Mouse (Mus musculus) spleen, embryonic (tissue): ENCODE results near the gene Sorcs1.

Experiments used
- CTCF ChIA-PET: fragments of 350-600 bp; sonication (Branson Sonifier 250); formaldehyde crosslinking; loops from one replicate; lab custom pipeline; 2022; lab: Charles Lee

The Sorcs1 gene

DNA sequence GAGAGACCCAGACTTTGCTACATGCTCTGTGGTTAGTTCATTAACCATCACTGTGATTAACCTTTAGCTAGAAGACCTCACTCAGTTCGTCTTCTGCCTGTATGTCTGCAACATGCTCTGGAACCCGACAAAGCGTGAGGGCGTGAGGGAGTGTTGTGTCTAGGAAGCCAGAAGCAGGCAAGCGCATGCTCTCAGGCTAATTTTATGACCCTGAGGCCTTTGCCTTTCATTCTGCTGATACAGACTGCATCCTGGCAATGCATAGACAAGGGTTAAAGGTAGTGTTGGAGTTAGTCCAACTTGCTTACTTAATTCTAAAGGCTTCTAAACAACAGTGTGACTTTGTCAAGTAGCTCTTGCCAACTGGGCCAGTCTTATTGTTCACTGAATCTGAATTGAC, 458.0 kb downstream of the Sorcs1 start:
- CTCF ChIA-PET: no interaction called here

DNA sequence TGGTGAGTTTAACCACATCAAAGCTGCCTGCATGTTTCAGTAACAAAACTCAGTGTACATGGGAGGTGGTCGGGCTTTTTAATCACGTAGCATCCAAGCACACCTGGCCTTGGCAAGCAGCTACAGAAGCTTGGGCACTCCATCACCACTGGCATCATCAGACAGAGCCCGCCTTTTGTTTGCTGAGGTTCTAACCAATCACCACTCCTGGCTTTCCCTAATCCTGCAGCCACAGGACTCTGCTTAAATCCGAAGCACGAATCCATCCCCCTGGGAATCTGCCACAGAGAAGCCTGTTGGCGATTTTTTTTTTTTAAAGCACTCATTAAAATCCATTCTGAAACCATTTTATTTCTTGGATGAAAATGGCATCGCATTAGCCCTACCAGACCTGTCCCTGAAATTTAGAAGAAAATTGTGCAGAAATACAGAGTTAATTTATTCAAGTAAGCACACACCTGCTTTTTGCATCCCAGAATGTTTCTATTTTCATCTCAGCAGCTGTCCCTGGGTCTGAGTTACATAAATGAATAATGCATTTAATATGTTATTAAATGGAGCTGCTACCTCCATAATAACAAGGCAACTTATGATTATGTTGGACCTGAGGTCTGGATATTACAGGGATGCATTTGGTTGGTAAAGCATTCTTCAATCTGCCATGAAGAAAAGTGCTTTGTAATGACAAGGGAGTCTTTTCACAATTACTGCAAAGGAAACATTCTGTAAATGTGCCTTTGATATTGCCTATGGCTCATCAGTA, 463.8 kb downstream of the Sorcs1 start:
- CTCF ChIA-PET: no interaction called here

DNA sequence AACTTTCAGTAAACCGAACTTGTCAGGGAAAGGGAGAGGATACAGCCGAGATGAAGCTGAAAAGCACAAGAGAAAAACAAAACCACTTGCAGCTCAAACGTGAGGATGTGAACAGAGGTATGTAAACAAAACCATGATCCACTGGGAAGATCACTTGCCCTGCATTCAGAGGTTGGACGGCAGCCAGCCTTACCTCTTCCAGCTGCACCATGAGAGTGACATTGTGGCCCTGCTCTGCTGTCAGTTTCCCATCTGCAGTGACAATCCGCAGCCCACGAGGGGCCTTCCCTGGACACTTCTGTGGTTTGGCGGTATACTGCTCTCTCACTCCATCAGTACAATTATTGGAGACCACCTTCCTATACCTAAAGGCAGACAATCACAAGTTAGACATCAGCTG, 468.0 kb downstream of the Sorcs1 start:
- CTCF ChIA-PET: no interaction called here

DNA sequence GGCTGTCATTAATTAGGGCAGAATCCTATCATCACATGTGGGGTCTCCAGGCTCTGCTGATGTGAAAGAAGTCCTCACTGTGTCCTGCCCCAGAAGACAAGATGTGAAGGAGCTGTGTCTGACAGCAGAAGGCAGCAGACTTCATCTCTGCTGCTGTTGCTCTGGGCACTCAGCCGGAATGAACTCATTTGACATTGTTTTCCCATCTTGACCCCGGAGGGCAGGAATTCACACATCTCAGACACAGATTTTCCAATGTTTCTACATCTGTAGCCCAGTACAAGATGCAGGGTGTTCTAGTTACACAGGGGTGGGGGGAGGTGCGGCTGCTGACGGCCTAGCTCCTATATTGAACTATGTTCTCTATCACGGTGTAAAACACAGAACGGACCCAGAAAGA, 474.1 kb downstream of the Sorcs1 start:
- CTCF ChIA-PET: interaction anchor here (0.6 kb wide), 1 partner anchor 903 kb away, joined by 3 read pairs; no protein-coding TSS in a partner anchor

DNA sequence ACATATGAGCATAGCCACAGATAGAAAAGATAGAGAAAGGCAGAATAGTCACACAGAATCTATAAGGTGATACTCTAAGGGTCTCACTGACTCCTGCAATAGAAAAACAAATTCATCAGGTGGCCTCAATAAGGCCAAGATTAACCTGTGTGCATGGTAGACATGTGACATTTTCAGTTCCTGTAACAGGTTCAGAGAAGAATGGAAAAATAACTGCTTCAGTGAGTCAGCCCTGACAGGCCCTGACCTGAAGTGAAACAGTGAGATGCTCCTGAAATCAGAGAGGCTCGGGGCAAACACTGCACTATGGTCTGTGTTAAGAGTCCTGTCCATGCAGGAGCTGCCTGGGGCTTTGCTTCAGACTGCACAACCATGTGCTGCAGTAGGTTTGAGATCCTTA, 481.9 kb downstream of the Sorcs1 start:
- CTCF ChIA-PET: no interaction called here

DNA sequence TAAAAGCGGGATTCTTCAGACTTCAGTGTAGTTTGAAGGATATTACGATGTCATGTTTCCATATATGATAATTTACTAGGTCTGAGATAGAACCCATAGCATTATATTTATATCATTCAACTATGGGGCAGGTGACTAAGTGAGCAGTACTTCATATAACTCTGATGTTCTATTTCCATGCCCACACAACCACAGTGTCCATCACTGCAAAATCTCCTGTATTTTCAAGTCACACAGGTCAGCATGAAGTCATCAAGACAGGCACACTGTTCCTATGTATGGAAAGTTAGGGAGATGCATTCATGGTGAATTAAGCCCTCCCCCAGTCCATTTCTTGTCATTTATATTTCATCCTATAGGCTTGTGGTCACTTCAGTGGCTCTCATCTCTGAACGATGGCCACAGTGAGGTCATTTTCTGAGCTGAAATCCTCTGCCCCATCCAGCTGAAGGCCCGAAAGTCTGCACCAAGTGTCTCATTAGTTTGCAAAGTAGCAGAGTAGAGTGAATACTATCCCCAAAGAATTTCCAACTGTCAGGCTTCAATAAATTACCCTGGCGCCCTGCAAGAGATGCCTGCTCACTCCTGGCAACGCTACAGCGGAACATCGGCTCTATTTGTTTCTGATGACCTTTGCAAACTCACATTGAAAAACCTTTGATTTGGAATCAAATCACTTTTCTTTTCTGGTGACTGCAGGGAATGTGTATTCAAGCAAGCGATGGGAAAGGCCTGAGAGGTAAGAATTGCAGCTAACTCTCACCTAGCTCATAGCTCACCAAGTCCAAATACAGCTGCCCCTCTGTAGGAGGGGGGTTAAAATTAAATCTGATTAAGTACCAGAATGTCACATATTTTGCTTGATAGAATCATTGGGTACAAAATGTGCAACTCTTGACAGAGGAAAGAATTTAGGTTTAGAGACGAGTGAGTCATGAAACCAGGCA, 492.4 kb downstream of the Sorcs1 start:
- CTCF ChIA-PET: no interaction called here

DNA sequence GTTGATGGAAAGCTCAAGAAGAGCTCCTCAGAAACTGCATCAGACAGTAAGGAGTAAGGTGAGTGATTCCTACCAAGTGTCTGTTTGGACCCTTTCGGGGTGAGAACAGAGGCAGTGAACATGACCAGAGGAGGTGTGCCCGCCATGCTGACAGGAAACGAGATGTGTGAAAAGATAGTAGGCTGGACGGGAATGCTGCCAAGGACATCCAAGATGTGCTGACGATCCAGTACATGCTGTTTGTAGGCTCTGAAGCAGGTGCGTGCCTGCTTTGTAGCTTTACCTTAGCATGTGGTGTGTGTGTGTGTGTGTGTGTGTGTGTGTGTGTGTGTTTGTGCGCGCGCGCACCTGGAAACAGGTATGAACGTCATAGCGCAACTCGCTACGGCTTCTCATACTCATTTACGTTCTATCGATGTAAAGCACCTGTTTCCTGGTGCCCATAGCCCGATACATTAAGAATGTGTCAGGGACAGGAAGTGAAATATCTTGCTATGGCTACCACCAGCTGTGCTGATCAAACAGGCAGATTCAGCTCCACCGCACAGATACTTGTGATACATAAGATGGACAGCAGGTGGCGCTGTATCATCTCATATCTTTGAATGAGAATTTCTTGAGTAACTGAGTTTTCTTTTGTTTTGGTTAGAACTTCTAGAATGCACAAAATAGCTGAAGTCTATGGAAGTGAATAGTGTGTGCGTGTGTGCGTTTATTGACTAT, 493.4 kb downstream of the Sorcs1 start:
- CTCF ChIA-PET: no interaction called here

DNA sequence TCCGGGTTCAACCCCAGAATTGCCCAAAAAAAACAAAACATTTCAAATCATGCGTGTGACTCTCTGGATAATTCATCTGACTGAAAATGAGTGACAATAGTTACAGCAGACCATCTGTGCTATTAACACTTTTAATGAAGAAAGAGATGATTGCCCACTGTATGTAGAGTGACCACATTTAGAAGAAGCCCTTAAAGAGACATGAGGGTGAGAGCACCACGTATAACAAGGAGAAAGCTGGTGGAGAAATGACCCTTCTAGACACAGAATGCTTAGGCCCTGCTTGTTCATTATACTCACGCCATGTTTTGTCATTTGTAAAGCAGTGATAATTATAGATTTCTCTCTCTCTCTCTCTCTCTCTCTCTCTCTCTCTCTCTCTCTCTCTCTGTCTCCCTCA, 499.6 kb downstream of the Sorcs1 start:
- CTCF ChIA-PET: no interaction called here

DNA sequence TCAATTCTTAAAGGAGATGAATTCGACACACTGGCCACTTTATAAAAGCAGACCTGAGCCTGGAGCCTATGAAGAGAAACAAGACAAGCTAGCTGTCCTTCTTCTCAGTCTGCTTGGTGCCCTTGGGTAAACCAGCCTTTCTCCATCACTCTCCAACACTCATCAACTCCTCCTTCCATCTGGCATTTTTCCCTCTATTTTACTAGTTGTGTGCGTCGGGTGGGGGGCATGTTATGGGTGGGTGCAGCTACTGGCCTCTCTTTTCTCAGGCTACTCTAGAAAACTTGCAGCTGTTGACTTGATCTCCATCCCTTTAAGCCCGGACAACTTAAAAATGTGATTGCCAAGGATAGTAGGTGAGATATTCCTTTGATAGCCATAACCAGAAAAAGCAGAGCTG, 500.3 kb downstream of the Sorcs1 start:
- CTCF ChIA-PET: no interaction called here

DNA sequence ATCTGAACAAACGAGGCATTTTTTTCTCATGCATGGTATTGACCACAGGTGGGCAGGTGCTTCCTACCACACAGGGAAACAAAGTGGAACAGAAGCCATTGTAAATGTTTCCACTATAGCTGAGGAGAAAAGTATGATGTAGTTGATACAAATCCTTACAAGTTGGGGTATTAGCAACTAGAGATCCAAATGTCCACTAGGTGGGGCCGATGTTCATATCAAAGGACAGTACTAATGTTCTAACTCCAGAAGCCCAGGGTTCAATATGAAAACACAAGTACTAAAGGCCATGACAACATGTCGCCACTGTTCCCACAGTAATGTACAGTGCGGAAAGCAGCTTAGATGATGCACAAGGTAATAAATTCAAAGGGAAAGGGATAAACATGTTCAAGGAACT, 506.6 kb downstream of the Sorcs1 start:
- CTCF ChIA-PET: no interaction called here

DNA sequence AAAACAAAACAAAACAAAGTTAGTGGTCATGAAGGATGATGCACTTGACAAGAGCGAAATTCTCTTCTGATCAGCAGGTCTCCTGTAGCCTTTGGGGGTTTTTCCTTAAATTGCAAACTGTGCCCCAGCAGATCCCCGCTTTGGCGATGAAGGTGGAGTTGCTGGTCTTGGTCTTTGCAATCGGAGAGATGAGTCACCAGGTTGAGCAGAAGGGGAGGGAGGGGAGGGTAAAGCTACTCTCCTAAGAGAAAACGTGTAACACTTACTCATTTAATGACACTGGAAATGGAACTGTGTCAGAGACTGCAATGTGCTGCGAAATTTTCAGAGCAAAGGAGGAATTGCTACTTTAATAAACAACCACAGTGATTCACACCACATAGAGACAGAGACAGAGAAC, 527.3 kb downstream of the Sorcs1 start:
- CTCF ChIA-PET: no interaction called here

DNA sequence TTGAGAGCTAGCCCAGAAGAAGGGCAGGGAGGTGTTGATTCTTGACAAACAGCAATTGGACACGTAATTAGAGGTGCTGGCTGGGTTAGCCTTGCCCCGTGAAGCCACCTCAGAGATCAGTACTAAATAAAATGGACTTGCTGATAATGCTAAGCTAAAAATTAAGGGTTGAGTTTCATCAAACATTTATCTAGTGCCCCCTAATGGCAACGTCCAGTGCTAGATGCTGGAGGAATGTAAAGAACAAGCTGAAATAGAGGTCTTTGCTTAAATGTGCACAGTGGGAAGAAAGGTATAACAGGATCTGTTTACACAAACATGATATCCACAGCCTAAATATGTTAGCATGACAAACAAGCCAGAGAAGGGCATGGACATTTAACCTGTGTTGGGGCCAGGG, 532.5 kb downstream of the Sorcs1 start:
- CTCF ChIA-PET: no interaction called here

DNA sequence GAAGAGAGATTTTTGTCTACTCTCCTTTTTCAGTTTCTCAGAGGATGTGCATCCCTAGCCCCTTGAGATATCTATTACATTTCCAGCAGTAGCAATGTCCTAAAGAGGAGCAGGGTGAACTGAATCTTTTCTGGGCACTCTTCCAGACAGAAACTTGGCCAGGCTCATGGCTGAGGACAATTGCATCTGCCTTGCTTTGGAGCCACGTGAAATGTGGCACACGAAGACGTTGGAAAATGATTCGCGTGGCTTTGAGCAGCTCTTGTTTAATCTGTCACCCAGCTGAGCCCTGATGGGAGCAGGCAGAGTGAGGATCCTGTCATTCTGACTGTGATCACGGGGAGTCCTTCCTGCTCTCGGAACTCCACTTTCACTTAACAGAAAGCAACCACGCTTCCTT, 536.6 kb downstream of the Sorcs1 start:
- CTCF ChIA-PET: no interaction called here

DNA sequence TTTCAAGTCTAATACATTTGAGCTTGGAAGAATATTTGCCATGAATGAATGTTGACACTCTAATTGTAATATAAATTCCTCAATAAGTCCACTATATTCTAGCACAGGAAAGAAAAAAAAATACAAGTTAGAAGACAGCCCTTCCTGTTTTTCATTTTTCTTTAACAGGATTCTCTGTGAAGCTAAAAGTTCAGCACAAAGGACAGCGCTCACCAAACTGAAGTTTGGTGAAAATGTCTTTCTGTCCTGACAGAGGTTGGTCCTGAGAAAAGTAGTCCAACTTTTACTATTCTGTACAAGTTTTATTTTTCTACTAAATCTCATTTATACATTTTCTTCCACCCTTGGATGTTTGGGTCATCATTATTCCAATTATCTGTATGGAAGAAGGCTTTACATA, 543.8 kb downstream of the Sorcs1 start:
- CTCF ChIA-PET: no interaction called here

DNA sequence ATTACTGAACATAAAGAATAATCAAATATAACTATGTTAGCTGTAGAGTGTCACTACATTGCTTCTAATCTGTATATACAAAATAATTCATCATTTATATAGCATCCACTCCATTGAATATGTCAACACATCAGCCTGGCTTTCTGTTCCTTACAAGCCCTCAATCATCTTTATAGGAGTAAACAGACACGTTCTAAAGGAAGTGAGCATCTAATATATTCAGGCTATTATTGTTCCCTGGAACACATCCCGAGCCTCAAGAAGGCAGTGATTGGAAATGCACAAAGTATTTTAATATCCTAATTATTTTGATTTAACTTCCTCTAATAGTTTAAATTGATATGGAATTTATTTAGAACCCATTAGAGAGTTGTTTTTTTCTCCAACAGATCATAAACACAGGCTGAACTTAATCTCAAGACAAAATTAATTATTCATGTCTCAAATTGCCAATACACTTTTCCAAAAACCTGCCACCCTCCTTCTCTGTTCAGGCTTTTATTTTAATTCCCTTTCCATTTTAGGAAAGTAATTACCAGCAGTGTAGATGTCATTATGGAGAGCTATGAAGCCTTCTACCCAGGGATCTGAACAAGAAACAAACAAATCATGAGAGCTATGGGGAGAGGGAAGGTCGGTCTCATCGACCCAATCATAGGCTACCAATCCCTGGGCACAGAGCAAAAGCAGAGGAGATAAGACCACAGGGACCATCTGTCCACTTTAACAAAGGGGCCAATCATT, 572.4 kb downstream of the Sorcs1 start:
- CTCF ChIA-PET: no interaction called here
